Mouse (Mus musculus) intestine, postnatal 0 days (tissue): ENCODE results near the gene Mad2l1. TPM values are rescaled to one million over a fixed set of nuclear protein-coding genes. Genes with fewer than 3 reads are reported as not detected.

Source experiments
- ATAC-seq: fragments of 200-750 bp; cut with Nextera tagmentation; 2 replicates; pipeline ENCODE4 v1.8.0; 2017; ENCODE audit warnings: mild to moderate bottlenecking, moderate TSS enrichment, moderate library complexity
- H3K27ac ChIP-seq: fragments of 300-500 bp; sonication (generic); 2 replicates; pipeline ENCODE4 v1.5.1; 2014; ENCODE audit warnings: mild to moderate bottlenecking, low read depth, low read length, moderate library complexity
- H3K27me3 ChIP-seq: fragments of 300-500 bp; sonication (generic); replicated peaks from 2 replicates; pipeline ENCODE4 v1.6.1; 2014; ENCODE audit warnings: low read length, mixed read lengths; ENCODE audit not compliant: control insufficient read depth, insufficient read depth
- H3K36me3 ChIP-seq: fragments of 300-500 bp; sonication (generic); 2 replicates; pipeline ENCODE4 v1.6.1; 2014; ENCODE audit warnings: mild to moderate bottlenecking, moderate library complexity; ENCODE audit not compliant: control insufficient read depth, insufficient read depth
- H3K4me1 ChIP-seq: fragments of 300-500 bp; sonication (generic); replicated peaks from 2 replicates; pipeline ENCODE4 v1.6.1; 2014; ENCODE audit warnings: antibody characterized with exemption, low read length, mixed read lengths; ENCODE audit not compliant: control insufficient read depth, insufficient read depth
- H3K4me2 ChIP-seq: fragments of 300-500 bp; sonication (generic); replicated peaks from 2 replicates; pipeline ENCODE4 v1.6.1; 2014; ENCODE audit warnings: low read depth, mild to moderate bottlenecking, moderate library complexity
- H3K4me3 ChIP-seq: fragments of 300-500 bp; sonication (generic); 2 replicates; pipeline ENCODE4 v1.5.1; 2014; ENCODE audit warnings: low read depth, low read length
- H3K9ac ChIP-seq: fragments of 300-500 bp; sonication (generic); 2 replicates; pipeline ENCODE4 v1.6.1; 2014; ENCODE audit warnings: mild to moderate bottlenecking, low read depth, low read length
- H3K9me3 ChIP-seq: fragments of 300-500 bp; sonication (generic); 2 replicates; pipeline ENCODE4 v1.6.1; 2016; ENCODE audit warnings: mixed run types; ENCODE audit not compliant: control insufficient read depth
- CTCF ChIP-seq: sonication (generic); IDR thresholded peaks from 2 replicates; pipeline ENCODE4 v1.5.1; 2016; ENCODE audit warnings: low read depth, mild to moderate bottlenecking, control low read depth, antibody characterized with exemption, moderate library complexity
- WGBS: fragments of 180-500 bp; shearing (Covaris S2); extraction: QIAGEN DNeasy Blood & Tissue Kit; methylation state at CpG from one replicate; pipeline ENCODE4 v1.1.7; 2014; 5-methylcytosine and 5-hydroxymethylcytosine counted together
- polyA plus RNA-seq: library from polyadenylated mRNA; unstranded; fragments of >200 nt; fragmentation: Nextera tagmentation; extraction: Ambion mirVana; gene quantifications from 2 replicates; pipeline ENCODE4 v1.2.1, GENCODE M21; 2015

Mad2l1 gene
- polyA plus RNA-seq = 30.5 and 36.4 TPM in 2 replicates

- under 1% methylated on average over 57 of the region's 57 CpGs for WGBS
- Histone ChIP-seq H3K4me3 (peak within 1 kb of the TSS; percentile 85), H3K9me3 (no peaks in the 10 kb centered on the region), H3K9ac (peak within 1 kb of the TSS; percentile 70), H3K36me3 (no peaks in the 10 kb centered on the region; the same call in 1 of the 2 replicates), H3K27ac (peak within 1 kb of the TSS; percentile 6), H3K4me1 (0 out of 2 replicates have a peak, but pooled peaks cover 5% of the 10 kb centered on the region), H3K27me3 (no peaks in the 10 kb centered on the region), H3K4me2 (peak within 1 kb of the TSS; percentile 87)
- ATAC-seq = peak; percentile 100
- peak; percentile 56 for TF ChIP-seq CTCF
These were observed at the start of gene Mad2l1 for GRCm38 (mm10) chr6:66535028-66535862. Gene Mad2l1, plus strand, starts transcription at chr6:66535390.

- Histone ChIP-seq H3K4me2 (no peak overlapping the region), H3K9me3 (no peaks in the 10 kb centered on the region), H3K9ac (no peak overlapping the region), H3K4me3 (no peak overlapping the region), H3K27ac (no peak overlapping the region), H3K4me1 (no peaks in the 10 kb centered on the region), H3K36me3 (no peaks in the 10 kb centered on the region), H3K27me3 (no peaks in the 10 kb centered on the region)
- no peak for ATAC-seq
- no peak for TF ChIP-seq CTCF
- 85% methylated on average over 3 of the region's 3 CpGs for WGBS
These were observed 41.5 kb upstream of the Mad2l1 start for GRCm38 (mm10) chr6:66493685-66494084.

DNA sequence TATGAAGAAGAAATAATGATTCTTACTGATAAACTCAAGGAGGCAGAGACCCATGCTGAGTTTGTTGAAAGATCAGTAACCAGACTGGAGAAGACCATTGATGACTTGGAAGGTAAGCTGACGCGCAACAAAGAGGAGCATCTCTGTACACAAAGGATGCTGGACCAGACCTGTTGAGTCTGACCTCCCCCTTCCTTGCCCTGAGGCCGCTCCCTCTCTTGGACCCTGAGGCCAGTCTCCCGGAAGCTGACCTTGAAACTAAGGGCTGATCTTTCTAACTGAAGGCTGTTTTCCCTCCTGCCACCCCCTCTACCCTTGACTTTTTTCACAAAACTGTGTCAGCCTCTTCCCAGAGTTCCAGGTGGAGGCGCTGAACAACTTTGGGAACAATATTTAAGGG is 18.8 kb upstream of the Mad2l1 start:
- no peak for TF ChIP-seq CTCF
- Histone ChIP-seq H3K4me2 (no peak overlapping the region), H3K27me3 (no peaks in the 10 kb centered on the region), H3K4me1 (no peaks in the 10 kb centered on the region), H3K9me3 (no peaks in the 10 kb centered on the region), H3K36me3 (no peaks in the 10 kb centered on the region), H3K4me3 (no peak overlapping the region), H3K9ac (no peak overlapping the region), H3K27ac (no peak overlapping the region)
- ATAC-seq = no peak
- WGBS = 95% methylated on average over 5 of the region's 5 CpGs

- Histone ChIP-seq H3K9me3 (no peaks in the 10 kb centered on the region), H3K27me3 (no peaks in the 10 kb centered on the region), H3K27ac (no peak overlapping the region), H3K9ac (no peak overlapping the region), H3K4me2 (no peak overlapping the region), H3K36me3 (no peaks in the 10 kb centered on the region), H3K4me3 (no peak overlapping the region), H3K4me1 (no peaks in the 10 kb centered on the region)
- ATAC-seq = no peak
- TF ChIP-seq CTCF = no peak
- WGBS = 95% methylated on average over 10 of the region's 10 CpGs
These were observed 6.8 kb upstream of the Mad2l1 start for GRCm38 (mm10) chr6:66528386-66528785.

DNA sequence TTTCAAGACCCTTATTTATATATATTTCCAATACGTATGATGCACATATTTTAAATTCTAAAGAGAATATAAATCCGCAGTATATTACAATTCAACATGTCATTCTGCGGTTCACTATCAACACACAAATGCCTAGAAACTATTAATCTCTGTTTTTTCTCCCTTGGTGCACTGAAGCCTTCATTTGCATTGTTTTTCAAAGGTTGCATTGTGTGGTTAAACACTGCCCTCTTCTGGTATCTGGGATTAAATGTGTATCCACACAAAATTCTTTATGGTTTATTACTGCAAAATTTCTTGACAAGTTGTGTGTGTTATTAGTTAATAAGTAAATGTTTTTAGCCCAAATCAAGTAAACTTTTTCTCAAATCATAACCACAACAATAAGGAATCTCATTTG is 1.9 kb upstream of the Mad2l1 start:
- Histone ChIP-seq H3K4me1 (0 out of 2 replicates have a peak, but pooled peaks cover 5% of the 10 kb centered on the region), H3K27me3 (no peaks in the 10 kb centered on the region), H3K36me3 (no peaks in the 10 kb centered on the region), H3K9me3 (no peaks in the 10 kb centered on the region), H3K4me3 (no peak overlapping the region), H3K4me2 (no peak overlapping the region), H3K9ac (no peak overlapping the region), H3K27ac (no peak overlapping the region)
- no peak for ATAC-seq
- TF ChIP-seq CTCF = peak; percentile 80
- WGBS = 32% methylated on average over 3 of the region's 3 CpGs

GRCm38 (mm10) chr6:66534366-66534941 is 736 bp upstream of the Mad2l1 start:
- peak overlapping the region; percentile 87 for H3K4me2 ChIP-seq
- H3K27me3 ChIP-seq = no peaks in the 10 kb centered on the region
- 69% methylated on average over 5 of the region's 5 CpGs for WGBS
- no peak overlapping the region for H3K9ac ChIP-seq
- no peak for ATAC-seq
- H3K27ac ChIP-seq = peak overlapping the region; percentile 6; the same call in 1 of the 2 replicates
- H3K36me3 ChIP-seq = no peaks in the 10 kb centered on the region
- H3K4me3 ChIP-seq = peak overlapping the region; percentile 85
- H3K4me1 ChIP-seq = 0 out of 2 replicates have a peak, but pooled peaks cover 5% of the 10 kb centered on the region
- TF ChIP-seq CTCF = no peak
- H3K9me3 ChIP-seq = no peaks in the 10 kb centered on the region
